Mouse (Mus musculus): ENCODE results near the gene Sec14l1. TPM values are rescaled to one million over a fixed set of nuclear protein-coding genes. Genes with fewer than 3 reads are reported as not detected.

Gene Sec14l1
- polyA plus RNA-seq, 1 experiment from 2014 or later = 48.0 TPM

DNA sequence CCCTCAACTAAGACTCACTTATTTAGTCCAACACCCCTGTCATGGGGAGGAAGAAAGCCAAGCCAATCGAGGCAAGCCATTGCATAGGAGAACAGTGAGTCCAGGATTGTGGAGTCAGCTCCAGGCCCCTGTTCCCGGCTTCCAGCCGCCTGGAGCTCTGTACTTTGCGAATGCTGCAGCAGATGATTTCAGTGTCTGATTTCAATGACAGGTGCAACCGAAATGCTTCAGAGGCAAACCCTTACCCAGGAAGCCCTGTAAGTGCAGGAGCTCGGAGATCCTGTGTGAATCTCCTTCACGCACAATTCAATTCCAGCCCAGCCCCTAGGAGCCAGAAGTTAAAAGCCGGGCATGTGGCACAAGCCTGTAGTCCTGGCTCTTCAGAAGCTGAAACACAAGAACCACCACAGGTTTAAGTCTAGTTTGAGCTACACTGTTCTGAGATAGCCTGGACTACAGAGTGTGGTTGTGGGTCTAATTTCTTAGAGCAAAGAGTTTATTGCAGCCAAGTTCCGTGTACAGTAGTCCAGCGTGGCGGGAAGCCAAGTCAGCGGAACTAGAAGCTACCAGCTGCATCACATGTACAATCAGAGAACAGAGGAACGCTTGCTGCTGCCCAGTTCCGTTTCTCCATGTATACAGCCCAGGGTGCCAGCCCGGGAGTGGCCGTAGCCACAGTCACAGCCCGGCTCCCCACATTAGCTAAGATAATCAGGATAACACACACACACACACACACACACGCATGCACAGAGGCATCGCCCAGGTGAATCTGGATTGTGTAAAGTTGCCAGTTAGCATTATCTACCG is 53.5 kb downstream of the Sec14l1 start:
- no peak overlapping the region for H3K9ac ChIP-seq
- H3K4me2 ChIP-seq = no peak overlapping the region
- no peak for ATAC-seq (ENCODE audit: insufficient read depth, low FRiP score, low read depth)
- no peaks in the 10 kb centered on the region for H3K4me1 ChIP-seq
- no peak overlapping the region for H3K27ac ChIP-seq
- H3K9me3 ChIP-seq = no peaks in the 10 kb centered on the region
- no peak overlapping the region for H3K4me3 ChIP-seq (replicated peaks)
- H3K27me3 ChIP-seq (replicated peaks) = no peaks in the 10 kb centered on the region
- WGBS = 73% methylated on average over 20 of the region's 20 CpGs
- no peaks in the 10 kb centered on the region for H3K36me3 ChIP-seq

DNA sequence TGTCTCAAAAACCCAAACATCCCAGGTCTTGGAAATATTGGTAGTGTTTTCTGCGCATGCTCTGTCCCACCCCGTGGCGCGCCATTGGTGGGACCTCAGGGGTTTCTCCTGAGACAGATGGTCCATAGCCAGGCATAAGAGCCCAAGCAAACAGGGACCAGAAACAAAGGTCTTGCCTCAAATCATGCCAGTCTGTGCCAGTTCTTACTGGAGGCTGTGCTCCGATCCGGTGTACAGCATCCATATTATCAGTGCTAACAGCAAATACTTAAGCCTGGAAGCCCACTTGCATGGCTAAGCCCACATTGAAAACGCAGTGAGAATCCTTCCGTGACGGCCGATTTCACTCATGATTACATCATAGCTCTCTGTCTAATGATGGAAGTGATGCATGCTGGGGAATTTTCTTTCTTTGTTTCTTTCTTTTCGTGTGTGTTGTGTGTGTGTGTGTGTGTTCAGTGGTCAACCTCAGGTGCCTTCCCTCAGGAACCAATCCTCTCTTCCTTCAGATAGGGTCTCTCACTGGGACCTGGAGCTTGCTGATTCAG is 54.2 kb downstream of the Sec14l1 start:
- no peak overlapping the region for H3K27ac ChIP-seq
- H3K4me2 ChIP-seq = no peak overlapping the region
- H3K27me3 ChIP-seq (replicated peaks) = no peaks in the 10 kb centered on the region
- 87% methylated on average over 11 of the region's 11 CpGs for WGBS
- no peak overlapping the region for H3K9ac ChIP-seq
- no peaks in the 10 kb centered on the region for H3K36me3 ChIP-seq
- H3K4me1 ChIP-seq = peaks cover under 1% of the 10 kb centered on the region; the same call in 1 of the 2 replicates
- no peaks in the 10 kb centered on the region for H3K9me3 ChIP-seq
- H3K4me3 ChIP-seq (replicated peaks) = no peak overlapping the region
- no peak for ATAC-seq (ENCODE audit: insufficient read depth, low FRiP score, low read depth)

DNA sequence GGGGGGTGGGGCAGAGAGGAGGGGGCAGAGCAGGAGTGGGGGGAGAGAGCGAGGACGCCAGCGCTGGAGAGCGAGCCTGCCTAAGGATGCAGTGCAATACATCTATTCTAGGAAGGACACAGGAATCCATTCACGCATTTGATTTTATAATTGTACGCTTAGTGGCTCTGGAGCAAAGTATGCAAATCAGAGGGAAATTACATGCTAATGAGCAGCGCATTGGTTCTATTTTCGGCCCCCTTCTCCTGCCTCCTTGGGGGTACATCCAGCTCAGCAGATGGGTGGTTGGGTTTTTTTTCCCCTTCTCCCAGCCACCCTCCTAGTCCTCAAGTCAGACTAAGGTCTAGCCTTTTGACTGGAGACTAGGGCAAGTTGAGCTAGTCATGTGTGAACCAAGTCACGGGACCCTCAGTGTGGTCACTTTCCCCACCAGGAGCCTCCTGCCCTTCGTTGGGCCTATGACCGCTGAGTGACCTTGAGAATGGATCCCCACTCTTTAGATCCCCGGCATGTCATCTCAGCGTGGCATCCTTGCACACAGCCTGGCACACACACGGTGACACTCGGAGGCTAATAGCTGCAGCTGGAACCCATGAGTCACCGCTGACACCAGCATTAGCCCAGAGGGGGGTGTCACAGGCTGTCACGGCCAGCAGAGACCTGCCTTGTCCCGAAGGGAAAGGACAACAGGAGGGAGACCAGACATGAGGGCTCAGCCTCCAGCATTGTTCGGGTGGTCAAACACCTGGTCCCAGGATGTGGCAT is 55.0 kb downstream of the Sec14l1 start:
- Histone ChIP-seq H3K4me1 (peaks cover 9% of the 10 kb centered on the region; the same call in 1 of the 2 replicates), H3K4me2 (no peak overlapping the region), H3K27me3 (replicated peaks) (no peaks in the 10 kb centered on the region), H3K36me3 (no peaks in the 10 kb centered on the region), H3K9me3 (no peaks in the 10 kb centered on the region), H3K4me3 (replicated peaks) (no peak overlapping the region), H3K27ac (no peak overlapping the region), H3K9ac (no peak overlapping the region)
- ATAC-seq (ENCODE audit: insufficient read depth, low FRiP score, low read depth) = no peak
- 91% methylated on average over 19 of the region's 19 CpGs for WGBS

DNA sequence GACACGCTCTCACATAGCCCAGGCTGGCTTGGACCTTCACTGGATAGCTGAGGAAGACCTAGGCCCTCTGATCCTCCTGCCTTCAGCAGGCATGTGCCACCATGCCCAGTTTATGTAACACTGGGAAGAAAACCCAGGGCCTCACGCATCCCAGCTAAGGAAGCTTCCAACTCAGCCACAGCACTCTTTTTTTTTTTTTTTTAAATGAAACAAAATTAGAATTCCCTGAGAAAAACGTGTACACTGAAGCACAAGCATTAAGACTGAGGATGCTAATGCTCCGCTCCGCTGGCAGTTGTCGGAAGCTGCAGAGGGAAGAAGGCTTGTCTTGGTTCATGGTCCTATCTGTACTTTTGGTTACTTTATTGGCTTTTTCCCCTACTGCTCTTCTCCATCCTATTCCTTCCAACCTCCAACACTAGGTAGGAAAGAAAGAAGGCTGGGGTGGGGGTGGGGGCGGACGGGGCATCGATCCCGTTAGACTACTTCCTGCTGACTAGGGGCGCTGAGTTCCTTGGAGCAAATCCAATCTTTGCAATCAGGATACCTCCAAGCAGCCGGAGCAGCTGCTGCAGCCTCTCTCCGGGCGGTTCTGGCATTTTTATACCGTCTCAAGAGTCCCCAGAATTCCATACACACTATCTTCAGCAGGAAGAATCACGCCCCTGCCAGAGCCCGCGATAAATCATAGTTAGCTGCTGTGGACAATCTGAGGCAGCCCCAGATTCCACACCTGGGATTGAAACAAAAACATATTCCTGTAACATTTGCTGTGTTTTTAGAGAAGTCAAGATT is 59.3 kb downstream of the Sec14l1 start:
- peak overlapping the region; percentile 53 for H3K4me2 ChIP-seq
- H3K27me3 ChIP-seq (replicated peaks) = no peaks in the 10 kb centered on the region
- H3K36me3 ChIP-seq = no peaks in the 10 kb centered on the region
- H3K4me1 ChIP-seq = peaks cover 21% of the 10 kb centered on the region
- H3K27ac ChIP-seq = peak overlapping the region; percentile 80
- H3K4me3 ChIP-seq (replicated peaks) = peak overlapping the region; percentile 32
- no peaks in the 10 kb centered on the region for H3K9me3 ChIP-seq
- WGBS = 28% methylated on average over 18 of the region's 18 CpGs
- no peak for ATAC-seq (ENCODE audit: insufficient read depth, low FRiP score, low read depth)
- peak overlapping the region; percentile 29; the same call in 1 of the 2 replicates for H3K9ac ChIP-seq

DNA sequence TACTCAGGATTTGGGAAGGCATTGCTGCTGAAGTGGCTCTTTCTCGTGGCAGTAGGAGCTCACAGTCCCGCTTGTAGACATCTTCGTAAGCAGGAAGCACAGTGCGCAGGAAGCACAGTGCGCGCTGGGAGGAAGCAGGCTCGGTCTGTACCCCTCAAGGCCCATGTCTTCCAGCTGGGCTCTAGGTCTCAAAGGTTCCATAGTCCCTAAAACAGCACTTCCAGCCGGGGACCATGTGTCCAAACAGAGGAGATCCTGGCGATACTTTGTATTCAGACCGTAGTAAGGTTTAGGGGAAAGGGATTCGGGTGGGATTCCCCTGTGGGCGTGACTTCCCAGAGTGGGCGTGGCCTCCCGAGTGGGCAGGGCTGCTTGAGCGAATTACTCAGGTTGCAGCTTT is 60.0 kb downstream of the Sec14l1 start:
- peak overlapping the region; percentile 53 for H3K4me2 ChIP-seq
- 27% methylated on average over 15 of the region's 15 CpGs for WGBS
- H3K9ac ChIP-seq = peak overlapping the region; percentile 29; the same call in 1 of the 2 replicates
- H3K27me3 ChIP-seq (replicated peaks) = no peaks in the 10 kb centered on the region
- peak overlapping the region; percentile 32 for H3K4me3 ChIP-seq (replicated peaks)
- H3K9me3 ChIP-seq = no peaks in the 10 kb centered on the region; the same call in 1 of the 2 replicates
- peak overlapping the region; percentile 80 for H3K27ac ChIP-seq
- H3K4me1 ChIP-seq = peaks cover 21% of the 10 kb centered on the region
- ATAC-seq (ENCODE audit: insufficient read depth, low FRiP score, low read depth) = 0 out of 2 replicates have a peak, but pooled peaks have one; percentile 10
- H3K36me3 ChIP-seq = no peaks in the 10 kb centered on the region

DNA sequence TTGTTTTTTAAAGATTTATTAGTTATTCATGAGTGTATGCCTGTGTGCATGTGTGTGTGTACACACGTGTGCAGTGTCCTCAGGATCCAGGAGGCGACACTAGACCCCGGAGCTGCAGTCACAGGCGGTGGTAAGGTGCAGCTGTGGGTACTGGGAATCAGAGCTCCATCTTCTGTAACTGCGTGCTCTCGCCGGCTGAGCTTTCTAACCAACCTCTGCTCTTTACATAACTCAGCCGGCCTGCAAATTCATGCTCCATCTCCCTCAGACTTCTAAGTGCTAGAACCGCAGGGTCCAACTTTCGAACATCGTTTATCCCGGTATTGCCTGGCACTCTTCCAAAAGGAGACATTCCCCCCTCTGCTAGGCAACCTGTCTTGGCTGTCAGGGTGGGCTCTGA is 60.5 kb downstream of the Sec14l1 start:
- ATAC-seq (ENCODE audit: insufficient read depth, low FRiP score, low read depth) = no peak
- 59% methylated on average over 12 of the region's 12 CpGs for WGBS
- H3K4me1 ChIP-seq = peaks cover 21% of the 10 kb centered on the region
- no peaks in the 10 kb centered on the region for H3K36me3 ChIP-seq
- H3K9me3 ChIP-seq = no peaks in the 10 kb centered on the region; the same call in 1 of the 2 replicates
- no peaks in the 10 kb centered on the region for H3K27me3 ChIP-seq (replicated peaks)
- no peak overlapping the region for H3K9ac ChIP-seq
- peak overlapping the region; percentile 53 for H3K4me2 ChIP-seq
- H3K4me3 ChIP-seq (replicated peaks) = 0 out of 2 replicates have a peak overlapping the region, but pooled peaks have one; percentile 32
- no peak overlapping the region for H3K27ac ChIP-seq

DNA sequence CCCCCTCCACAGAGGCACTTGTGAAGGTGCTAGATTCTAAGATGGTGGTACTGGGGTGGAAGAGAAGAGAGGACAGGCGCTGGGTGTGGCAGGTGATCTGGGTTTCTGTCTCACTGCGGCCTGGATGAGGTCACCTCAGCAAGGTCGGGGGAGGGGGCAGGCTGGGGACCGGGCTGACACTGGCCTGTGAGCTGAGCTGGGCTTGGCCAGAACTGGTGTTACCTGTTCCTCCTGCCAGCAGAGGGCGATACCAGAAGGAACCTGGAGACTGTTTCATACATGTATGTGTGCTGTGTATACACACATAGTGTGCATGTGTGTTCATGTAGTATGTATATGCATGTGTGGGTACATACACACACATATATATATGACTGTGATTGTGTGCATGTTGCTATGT is 61.3 kb downstream of the Sec14l1 start:
- no peak overlapping the region for H3K27ac ChIP-seq
- no peak overlapping the region for H3K9ac ChIP-seq
- H3K4me1 ChIP-seq = peaks cover 21% of the 10 kb centered on the region
- 32% methylated on average over 5 of the region's 5 CpGs for WGBS
- H3K4me2 ChIP-seq = no peak overlapping the region
- no peaks in the 10 kb centered on the region for H3K36me3 ChIP-seq
- no peaks in the 10 kb centered on the region; the same call in 1 of the 2 replicates for H3K9me3 ChIP-seq
- H3K27me3 ChIP-seq (replicated peaks) = no peaks in the 10 kb centered on the region
- ATAC-seq (ENCODE audit: insufficient read depth, low FRiP score, low read depth) = no peak
- H3K4me3 ChIP-seq (replicated peaks) = no peak overlapping the region

DNA sequence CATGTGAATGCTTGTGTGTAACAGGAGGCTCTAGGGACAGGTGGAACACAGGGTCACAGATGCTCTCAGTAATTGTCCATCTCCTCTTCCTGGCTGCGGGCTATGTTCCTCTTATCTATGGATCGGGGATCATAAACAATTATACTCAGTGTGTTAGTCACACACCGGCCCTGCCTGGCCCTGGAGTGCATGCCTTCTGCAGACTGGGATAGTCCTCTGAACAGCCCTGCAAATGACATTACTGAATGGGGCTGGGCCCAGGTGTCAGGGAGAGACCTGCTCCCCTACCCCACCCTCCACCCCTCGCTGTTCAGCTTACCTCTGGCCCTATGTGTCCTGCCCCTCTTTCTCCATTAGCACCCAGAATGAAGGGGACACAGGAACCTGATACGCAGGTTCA is 61.9 kb downstream of the Sec14l1 start:
- H3K4me2 ChIP-seq = no peak overlapping the region
- H3K9me3 ChIP-seq = no peaks in the 10 kb centered on the region; the same call in 1 of the 2 replicates
- no peaks in the 10 kb centered on the region for H3K36me3 ChIP-seq
- H3K27me3 ChIP-seq (replicated peaks) = no peaks in the 10 kb centered on the region
- no peak overlapping the region for H3K9ac ChIP-seq
- ATAC-seq (ENCODE audit: insufficient read depth, low FRiP score, low read depth) = no peak
- H3K27ac ChIP-seq = no peak overlapping the region
- H3K4me1 ChIP-seq = peaks cover 21% of the 10 kb centered on the region
- H3K4me3 ChIP-seq (replicated peaks) = no peak overlapping the region
- 75% methylated on average over 5 of the region's 5 CpGs for WGBS

DNA sequence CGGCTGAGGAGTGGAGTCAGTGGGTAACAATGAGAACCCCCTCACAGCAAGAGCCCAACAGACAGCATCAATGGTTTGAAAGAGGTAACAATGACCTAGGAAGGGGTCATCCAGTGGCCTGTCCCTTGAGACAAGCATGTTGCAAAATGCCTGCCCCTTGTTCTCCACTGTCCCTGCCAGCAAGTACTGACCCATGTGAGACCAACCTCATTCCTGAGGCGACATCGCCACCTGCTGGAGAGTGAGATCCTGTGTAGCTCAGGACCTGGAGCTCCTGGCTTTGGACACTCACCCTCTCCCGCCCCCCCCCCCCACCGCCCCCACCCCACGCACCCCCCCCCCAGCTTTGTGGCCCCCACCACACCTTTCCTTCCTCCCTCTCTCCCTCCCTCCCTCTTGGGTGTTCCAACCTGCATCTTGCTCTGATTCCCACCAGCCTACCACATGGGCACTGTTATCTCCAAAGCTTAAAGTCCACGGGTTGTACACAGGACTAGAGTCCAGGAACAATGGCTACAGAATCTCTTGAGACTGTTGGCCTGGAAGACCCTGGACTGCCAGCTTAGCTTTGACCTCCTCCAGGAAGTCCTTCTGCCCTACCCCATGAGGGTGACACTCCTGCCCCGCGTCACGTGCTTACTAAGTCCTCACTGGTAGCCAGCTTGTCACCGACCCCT is 62.5 kb downstream of the Sec14l1 start:
- Histone ChIP-seq H3K27me3 (replicated peaks) (no peaks in the 10 kb centered on the region), H3K9ac (no peak overlapping the region), H3K4me1 (peaks cover 21% of the 10 kb centered on the region), H3K27ac (no peak overlapping the region), H3K4me2 (no peak overlapping the region), H3K36me3 (no peaks in the 10 kb centered on the region), H3K4me3 (replicated peaks) (no peak overlapping the region), H3K9me3 (no peaks in the 10 kb centered on the region; the same call in 1 of the 2 replicates)
- peak; percentile 69 for ATAC-seq (ENCODE audit: insufficient read depth, low FRiP score, low read depth)
- 47% methylated on average over 8 of the region's 11 CpGs for WGBS

DNA sequence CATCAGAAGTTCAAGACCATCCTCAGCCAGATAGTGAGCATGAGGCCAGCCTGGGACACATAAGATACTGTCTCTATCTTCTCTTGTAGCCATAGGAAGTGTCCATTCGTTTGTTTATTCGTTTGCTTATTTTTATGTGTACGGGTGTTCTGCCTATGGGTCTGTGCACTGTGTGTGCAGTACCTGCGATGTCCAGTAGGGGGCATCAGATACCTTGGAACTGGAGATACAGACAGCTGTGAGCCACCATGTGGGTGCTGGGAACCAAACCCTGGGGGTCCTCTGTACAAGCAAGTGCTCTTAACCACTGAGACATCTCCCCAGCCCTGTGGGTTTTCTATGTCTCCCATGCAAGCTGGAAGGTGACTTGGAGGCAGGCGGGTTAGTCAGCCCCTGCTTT is 64.9 kb downstream of the Sec14l1 start:
- 84% methylated on average over 5 of the region's 5 CpGs for WGBS
- ATAC-seq (ENCODE audit: insufficient read depth, low FRiP score, low read depth) = no peak
- H3K9me3 ChIP-seq = no peaks in the 10 kb centered on the region; the same call in 1 of the 2 replicates
- H3K4me3 ChIP-seq (replicated peaks) = no peak overlapping the region
- H3K4me2 ChIP-seq = no peak overlapping the region
- no peak overlapping the region for H3K9ac ChIP-seq
- H3K4me1 ChIP-seq = peaks cover 13% of the 10 kb centered on the region
- no peaks in the 10 kb centered on the region for H3K36me3 ChIP-seq
- no peaks in the 10 kb centered on the region for H3K27me3 ChIP-seq (replicated peaks)
- H3K27ac ChIP-seq = no peak overlapping the region

DNA sequence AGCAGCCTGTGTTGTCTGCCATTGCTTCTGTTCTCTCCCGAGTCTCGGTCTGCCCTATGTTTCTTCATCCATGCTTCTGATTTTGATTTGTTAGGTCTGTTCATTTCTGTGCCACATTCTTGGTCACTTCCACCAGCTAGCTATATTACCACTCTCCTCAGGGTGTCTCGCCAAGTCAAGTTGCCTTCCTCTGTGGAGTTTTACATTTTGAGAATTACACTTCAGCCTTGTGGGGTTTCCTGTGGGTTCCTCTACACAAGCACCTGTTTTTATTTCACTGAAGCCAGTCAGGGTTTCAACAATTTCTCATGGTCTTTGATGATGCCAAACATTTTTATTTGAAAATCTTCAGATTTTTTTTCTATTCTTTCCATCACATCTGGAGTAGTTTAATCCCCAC is 67.8 kb downstream of the Sec14l1 start:
- H3K4me2 ChIP-seq = no peak overlapping the region
- WGBS = 85% methylated on average over 3 of the region's 3 CpGs
- no peak for ATAC-seq (ENCODE audit: insufficient read depth, low FRiP score, low read depth)

More for the DNA sequence above, 67.8 kb downstream of the Sec14l1 start:
- no peaks in the 10 kb centered on the region for H3K27me3 ChIP-seq (replicated peaks)
- no peak overlapping the region for H3K4me3 ChIP-seq (replicated peaks)
- H3K9ac ChIP-seq = no peak overlapping the region
- H3K36me3 ChIP-seq = no peaks in the 10 kb centered on the region
- peaks cover 5% of the 10 kb centered on the region for H3K4me1 ChIP-seq
- no peaks in the 10 kb centered on the region; the same call in 1 of the 2 replicates for H3K9me3 ChIP-seq
- no peak overlapping the region for H3K27ac ChIP-seq
